Mouse (Mus musculus) intestine, embryonic 14.5 days (tissue): ENCODE measurements around the gene Clint1. TPM values are rescaled to one million over a fixed set of nuclear protein-coding genes. Genes with fewer than 3 reads are reported as not detected.

Experiments used
- ATAC-seq: fragments of 200-750 bp; cut with Nextera tagmentation; replicated peaks from 2 replicates; pipeline ENCODE4 v1.8.0; 2017; ENCODE audit warnings: low read depth, moderate number of reproducible peaks, moderate TSS enrichment, moderate library complexity; ENCODE audit not compliant: low FRiP score, low TSS enrichment
- DNase-seq: peaks from one replicate; pipeline ENCODE4 v3.0.0-alpha.2; 2018; ENCODE audit warnings: low spot score
- H3K27ac ChIP-seq: fragments of 300-500 bp; sonication (generic); 2 replicates; pipeline ENCODE4 v1.5.1; 2014; ENCODE audit warnings: low read depth, mild to moderate bottlenecking, control low read depth
- H3K27me3 ChIP-seq: fragments of 300-500 bp; sonication (generic); replicated peaks from 2 replicates; pipeline ENCODE4 v1.6.1; 2014; ENCODE audit warnings: low read length, control low read depth; ENCODE audit not compliant: control insufficient read depth, insufficient read depth
- H3K36me3 ChIP-seq: fragments of 300-500 bp; sonication (generic); 2 replicates; pipeline ENCODE4 v1.6.1; 2014; ENCODE audit warnings: low read length, control low read depth; ENCODE audit not compliant: control insufficient read depth, insufficient read depth
- H3K4me1 ChIP-seq: fragments of 300-500 bp; sonication (generic); replicated peaks from 2 replicates; pipeline ENCODE4 v1.6.1; 2014; ENCODE audit warnings: low read length, control low read depth, mixed read lengths; ENCODE audit not compliant: control insufficient read depth, insufficient read depth
- H3K4me2 ChIP-seq: fragments of 300-500 bp; sonication (generic); 2 replicates; pipeline ENCODE4 v1.6.1; 2014; ENCODE audit warnings: low read length
- H3K4me3 ChIP-seq: fragments of 300-500 bp; sonication (generic); 2 replicates; pipeline ENCODE4 v1.5.1; 2014; ENCODE audit warnings: low read depth, low read length, control low read depth, mixed read lengths
- H3K9ac ChIP-seq: fragments of 300-500 bp; sonication (generic); 2 replicates; pipeline ENCODE4 v1.6.1; 2014; ENCODE audit warnings: mild to moderate bottlenecking, low read length
- H3K9me3 ChIP-seq: fragments of 300-500 bp; sonication (generic); 2 replicates; pipeline ENCODE4 v1.6.1; 2016; ENCODE audit warnings: low read length, control low read depth; ENCODE audit not compliant: control insufficient read depth
- WGBS: fragments of 180-500 bp; shearing (Covaris S2); extraction: QIAGEN DNeasy Blood & Tissue Kit; methylation state at CpG from one replicate; pipeline ENCODE4 v1.1.7; 2014; 5-methylcytosine and 5-hydroxymethylcytosine counted together
- polyA plus RNA-seq: library from polyadenylated mRNA; unstranded; fragments of >200 nt; fragmentation: Nextera tagmentation; extraction: Ambion mirVana; gene quantifications from 2 replicates; pipeline ENCODE4 v1.2.1, GENCODE M21; 2014

The Clint1 gene
- 82.1 and 83.1 TPM in 2 replicates for polyA plus RNA-seq

DNA sequence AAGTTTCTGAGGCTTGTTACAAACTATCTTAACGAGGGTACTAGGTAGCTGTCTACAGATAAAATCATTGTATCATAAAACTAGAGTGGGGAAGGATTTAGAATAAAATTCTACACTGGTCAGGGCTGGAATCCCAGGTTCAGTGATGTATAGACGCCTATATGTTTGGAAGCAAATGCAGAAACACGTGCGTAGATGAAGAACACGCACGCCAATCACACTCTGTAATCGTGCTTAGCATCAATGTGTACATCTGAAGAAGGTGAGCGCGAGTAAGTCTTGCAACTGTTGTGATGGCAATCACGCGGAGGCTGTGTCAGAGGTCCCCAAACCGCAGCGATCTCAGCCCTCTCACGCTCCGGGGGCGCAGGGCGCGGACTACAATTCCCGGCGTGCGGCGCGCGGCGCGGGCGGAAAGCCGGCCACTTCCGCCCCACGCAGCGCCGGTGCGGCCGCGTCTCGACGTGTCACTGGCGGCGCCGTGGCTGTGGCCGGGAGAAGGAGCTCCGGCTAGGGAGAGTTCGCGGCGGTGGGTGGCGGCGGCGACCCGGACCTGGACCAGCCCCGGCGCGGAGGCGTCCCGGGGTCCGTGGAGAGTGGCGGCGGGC, at the start of gene Clint1:
Clint1 (plus strand) TSS at position 536 of the 608 bp plus-strand sequence.
- peaks cover 20% of the 10 kb centered on the region for H3K4me1 ChIP-seq
- peak within 1 kb of the TSS; percentile 62 for H3K4me2 ChIP-seq
- peak; percentile 88 for ATAC-seq

DNA sequence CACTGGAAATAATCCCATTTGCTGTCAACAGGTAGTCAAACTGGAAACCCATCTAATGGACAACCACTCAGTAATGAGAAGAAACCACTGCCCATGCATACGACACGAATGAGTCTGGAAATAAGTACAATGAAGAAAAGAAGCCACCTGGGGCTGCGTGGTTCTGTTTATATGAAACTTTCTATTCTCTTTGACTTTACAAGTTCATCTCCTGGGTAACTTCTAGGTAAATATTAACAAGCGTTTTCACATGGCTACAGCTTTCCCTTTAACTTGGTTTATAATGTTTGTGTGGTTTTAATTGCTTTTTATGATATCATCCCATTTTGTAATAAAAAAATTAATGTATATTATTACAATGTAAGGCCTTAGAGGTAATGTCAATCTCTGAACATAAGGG, 47.8 kb upstream of the Clint1 start:
- H3K27ac ChIP-seq: no peak overlapping the region
- no peak for DNase-seq

More for the DNA sequence above, at the start of gene Clint1:
- H3K27me3 ChIP-seq: no peaks in the 10 kb centered on the region
- WGBS: under 1% methylated on average over 55 of the region's 57 CpGs
- peaks cover 10% of the 10 kb centered on the region; the same call in 1 of the 2 replicates for H3K36me3 ChIP-seq
- H3K27ac ChIP-seq: peak within 1 kb of the TSS; percentile 77
- no peaks in the 10 kb centered on the region for H3K9me3 ChIP-seq
- peak; percentile 84 for DNase-seq
- peak within 1 kb of the TSS; percentile 97 for H3K4me3 ChIP-seq
- H3K9ac ChIP-seq: peak within 1 kb of the TSS; percentile 93

DNA sequence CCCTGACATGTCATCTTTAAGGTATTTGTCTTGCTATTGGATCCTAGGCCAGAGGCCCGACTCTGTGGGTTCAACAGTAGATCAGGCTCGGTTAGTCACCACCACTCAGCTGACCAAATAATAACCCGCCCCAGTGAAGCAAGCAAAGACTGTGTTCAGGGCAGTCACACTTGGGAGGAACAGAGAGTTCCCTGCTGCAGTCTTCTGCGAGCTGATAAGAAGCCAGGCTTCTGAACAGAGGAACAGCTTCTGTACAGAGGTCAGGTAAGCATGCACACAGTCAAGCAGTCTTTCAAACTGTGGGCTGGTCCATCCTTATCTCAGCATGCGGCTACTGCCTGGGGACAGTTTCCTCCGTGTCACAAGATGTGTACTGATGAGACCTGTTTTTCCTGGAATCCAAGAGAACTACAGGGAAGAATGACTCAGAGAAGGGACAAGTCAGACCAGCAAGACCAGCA, 46.5 kb upstream of the Clint1 start:
- H3K36me3 ChIP-seq: no peaks in the 10 kb centered on the region
- 55% methylated on average over 6 of the region's 6 CpGs for WGBS
- H3K27ac ChIP-seq: peak overlapping the region; percentile 35; the same call in 1 of the 2 replicates
- DNase-seq: no peak
- H3K4me2 ChIP-seq: no peak overlapping the region
- no peaks in the 10 kb centered on the region for H3K9me3 ChIP-seq
- H3K4me1 ChIP-seq: no peaks in the 10 kb centered on the region
- ATAC-seq: peak; percentile 86
- H3K27me3 ChIP-seq: no peaks in the 10 kb centered on the region
- H3K4me3 ChIP-seq: no peak overlapping the region
- H3K9ac ChIP-seq: no peak overlapping the region

More for the DNA sequence above, 47.8 kb upstream of the Clint1 start:
- Histone ChIP-seq H3K4me3 (no peak overlapping the region), H3K9ac (no peak overlapping the region), H3K36me3 (no peaks in the 10 kb centered on the region), H3K4me2 (no peak overlapping the region), H3K9me3 (no peaks in the 10 kb centered on the region), H3K4me1 (peaks cover 8% of the 10 kb centered on the region; the same call in 1 of the 2 replicates), H3K27me3 (no peaks in the 10 kb centered on the region)
- ATAC-seq: no peak
- WGBS: 62% methylated on average over 4 of the region's 4 CpGs

DNA sequence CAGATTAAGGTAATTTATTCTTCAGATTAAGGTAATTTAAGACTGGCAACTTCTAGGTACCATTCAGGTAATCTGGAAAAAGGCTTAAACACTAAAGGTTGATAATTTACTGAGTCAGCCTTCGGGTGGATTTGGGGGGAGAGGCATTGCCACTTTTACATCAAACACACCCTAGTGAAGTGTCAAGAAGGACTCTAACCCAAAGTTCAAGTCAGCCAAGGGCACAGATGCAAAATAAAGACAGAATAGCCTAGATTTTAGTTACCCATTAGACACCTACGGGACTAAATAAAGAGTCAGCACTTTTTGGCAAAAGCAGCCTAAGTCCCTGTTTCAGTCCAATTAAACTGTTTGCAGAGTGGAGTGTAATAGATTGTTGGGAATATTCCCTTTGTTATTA, 46.0 kb upstream of the Clint1 start:
- peak overlapping the region; percentile 35; the same call in 1 of the 2 replicates for H3K27ac ChIP-seq
- 60% methylated on average over 2 of the region's 2 CpGs for WGBS
- ATAC-seq: no peak

DNA sequence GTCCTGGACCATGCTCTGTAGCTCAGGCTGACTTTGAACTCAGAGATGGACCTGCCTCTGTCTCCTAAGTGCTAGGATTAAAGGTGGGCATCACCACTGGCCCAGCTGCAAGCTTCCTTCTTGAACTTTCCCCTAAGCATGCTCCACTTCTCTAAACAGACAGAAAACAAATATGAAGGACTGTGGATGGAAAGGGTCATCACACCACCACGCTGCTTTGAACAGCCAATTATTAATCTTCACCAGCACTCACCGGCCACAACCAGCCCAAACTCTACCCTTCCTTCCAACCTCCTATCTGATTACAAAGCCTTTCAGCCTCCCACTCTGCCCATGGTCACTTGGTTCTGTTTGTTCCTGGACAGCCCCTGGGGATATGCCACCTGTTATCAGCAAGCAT, 45.6 kb upstream of the Clint1 start:
- Histone ChIP-seq H3K9me3 (no peaks in the 10 kb centered on the region), H3K9ac (no peak overlapping the region), H3K4me2 (no peak overlapping the region), H3K4me3 (no peak overlapping the region), H3K36me3 (no peaks in the 10 kb centered on the region), H3K27ac (no peak overlapping the region), H3K4me1 (no peaks in the 10 kb centered on the region), H3K27me3 (no peaks in the 10 kb centered on the region)
- 85% methylated on average over 2 of the region's 2 CpGs for WGBS
- DNase-seq (no peak), ATAC-seq (no peak)

More for the DNA sequence above, 46.0 kb upstream of the Clint1 start:
- Histone ChIP-seq H3K4me2 (no peak overlapping the region), H3K4me1 (no peaks in the 10 kb centered on the region), H3K9me3 (no peaks in the 10 kb centered on the region), H3K9ac (no peak overlapping the region), H3K27me3 (no peaks in the 10 kb centered on the region), H3K4me3 (no peak overlapping the region), H3K36me3 (no peaks in the 10 kb centered on the region)
- DNase-seq: no peak

DNA sequence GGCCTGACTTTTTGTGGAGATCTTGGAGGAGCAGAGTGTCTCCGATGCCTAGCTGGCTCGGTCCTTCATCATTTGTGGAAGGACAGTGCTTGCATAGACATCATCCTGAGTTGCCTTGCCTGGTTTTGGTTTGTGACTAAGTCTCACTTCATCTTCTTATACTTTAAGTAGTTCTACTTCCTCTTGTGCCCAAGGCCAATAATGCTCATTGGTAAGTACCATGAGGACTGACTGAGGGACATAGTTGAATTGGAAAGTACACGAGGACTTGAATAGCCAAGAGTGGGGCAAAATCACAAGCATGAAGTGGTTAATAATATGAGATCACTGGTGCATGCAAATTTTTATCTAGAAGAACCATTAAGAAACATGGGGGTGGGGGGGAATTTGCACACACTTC, 45.0 kb upstream of the Clint1 start:
- no peak overlapping the region for H3K27ac ChIP-seq
- DNase-seq: no peak
- no peaks in the 10 kb centered on the region for H3K9me3 ChIP-seq
- no peak overlapping the region for H3K4me3 ChIP-seq
- 93% methylated on average over 3 of the region's 3 CpGs for WGBS
- ATAC-seq: no peak
- no peak overlapping the region for H3K9ac ChIP-seq
- no peaks in the 10 kb centered on the region for H3K4me1 ChIP-seq
- H3K27me3 ChIP-seq: no peaks in the 10 kb centered on the region
- no peak overlapping the region for H3K4me2 ChIP-seq
- H3K36me3 ChIP-seq: no peaks in the 10 kb centered on the region

DNA sequence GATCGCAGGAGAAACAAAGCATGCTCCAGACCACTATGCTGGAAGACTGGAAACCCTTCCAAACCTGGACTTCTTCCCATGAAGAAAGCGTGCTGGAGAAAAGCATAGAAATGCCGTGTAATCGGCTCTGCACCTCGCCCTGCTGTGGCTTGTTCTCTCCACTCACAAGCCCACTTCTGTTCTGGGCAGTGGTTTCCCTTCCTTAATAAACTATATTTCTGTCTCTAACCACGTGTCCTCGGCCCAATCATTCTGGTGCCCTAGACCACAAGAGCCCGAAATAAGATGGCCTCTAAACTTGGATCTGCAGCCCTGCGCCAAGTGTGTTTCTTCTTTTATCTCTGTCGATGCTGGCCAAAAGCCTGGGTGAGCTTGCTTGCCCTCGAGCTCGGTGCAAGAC, 44.0 kb upstream of the Clint1 start:
- H3K27ac ChIP-seq: no peak overlapping the region
- WGBS: 84% methylated on average over 12 of the region's 12 CpGs
- no peak for DNase-seq
- H3K27me3 ChIP-seq: no peaks in the 10 kb centered on the region
- no peak for ATAC-seq
- H3K36me3 ChIP-seq: no peaks in the 10 kb centered on the region
- H3K9me3 ChIP-seq: no peaks in the 10 kb centered on the region
- no peak overlapping the region for H3K4me2 ChIP-seq
- H3K9ac ChIP-seq: no peak overlapping the region
- no peak overlapping the region for H3K4me3 ChIP-seq
- H3K4me1 ChIP-seq: no peaks in the 10 kb centered on the region

DNA sequence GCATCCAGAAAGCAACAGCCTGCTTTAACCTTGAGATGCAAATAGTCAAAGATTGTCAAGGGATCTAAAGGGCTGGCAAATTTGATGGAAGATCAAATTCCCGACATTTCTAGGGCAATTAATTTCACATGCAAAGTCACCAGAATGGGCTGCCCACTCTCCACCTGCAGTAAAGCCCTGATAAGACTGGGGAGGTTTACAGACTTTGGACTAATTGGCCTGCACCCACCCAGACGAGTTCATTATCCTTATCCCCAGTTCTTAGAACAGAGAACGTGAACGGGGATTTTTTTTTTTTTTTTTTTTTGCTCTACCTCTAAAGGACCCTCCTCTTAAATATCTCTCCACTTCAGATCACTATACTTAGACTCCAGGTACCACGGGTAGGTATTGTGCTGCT, 42.4 kb upstream of the Clint1 start:
- 0 out of 2 replicates have a peak overlapping the region, but pooled peaks have one; percentile 30 for H3K27ac ChIP-seq
- no peaks in the 10 kb centered on the region for H3K27me3 ChIP-seq
- no peak overlapping the region for H3K4me2 ChIP-seq

DNA sequence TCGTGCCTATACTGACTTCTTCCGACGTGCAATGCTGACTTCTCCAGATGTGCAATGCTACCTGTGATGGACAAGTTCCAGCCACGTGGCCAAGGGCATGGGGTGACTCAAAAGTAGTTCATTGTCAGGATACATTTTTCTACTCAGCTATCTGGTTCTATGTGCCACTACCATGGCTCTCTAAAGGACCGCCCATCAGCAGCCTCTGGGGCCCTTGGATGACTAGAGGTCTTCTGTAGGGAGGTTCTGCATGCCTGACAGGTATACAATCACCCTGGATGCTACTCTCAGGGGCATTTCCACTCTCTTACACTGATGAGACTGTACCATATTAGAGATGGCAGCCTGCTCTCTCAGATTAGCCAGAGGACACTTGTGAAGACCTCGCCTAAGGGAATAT, 41.8 kb upstream of the Clint1 start:
- Histone ChIP-seq H3K27me3 (no peaks in the 10 kb centered on the region), H3K27ac (peak overlapping the region; percentile 30; the same call in 1 of the 2 replicates), H3K9ac (no peak overlapping the region), H3K4me1 (no peaks in the 10 kb centered on the region), H3K4me3 (no peak overlapping the region), H3K9me3 (no peaks in the 10 kb centered on the region), H3K4me2 (no peak overlapping the region), H3K36me3 (no peaks in the 10 kb centered on the region)
- DNase-seq (no peak), ATAC-seq (no peak)
- 72% methylated on average over 6 of the region's 6 CpGs for WGBS

More for the DNA sequence above, 42.4 kb upstream of the Clint1 start:
- no peaks in the 10 kb centered on the region for H3K9me3 ChIP-seq
- WGBS: 58% methylated on average over 5 of the region's 5 CpGs
- no peaks in the 10 kb centered on the region for H3K36me3 ChIP-seq
- no peaks in the 10 kb centered on the region for H3K4me1 ChIP-seq
- no peak overlapping the region for H3K9ac ChIP-seq
- no peak overlapping the region for H3K4me3 ChIP-seq
- DNase-seq (no peak), ATAC-seq (no peak)
